Comparison of ENCODE assay signal across 10 mouse cellular contexts in genomic region chr10:120721956-120722532, GRCm38 (mm10).
DNase-seq lines count a peak whose midpoint lies in the region; ATAC-seq lines count a peak whose summit lies in the region.
"Had no signal": no experiment of that assay in that cellular context is flagged by ENCODE, and none has a peak within 500 bp of the region (broad histone marks: within the 10 kb centered on the region; RNA-seq: fewer than 3 reads in every experiment).

No protein-coding gene starts in this region.

- H3K4me3 ChIP-seq in heart, embryonic 12.5 days: peak overlapping the region; percentile 48
- peak overlapping the region; percentile 30 for H3K4me3 ChIP-seq in hindbrain, embryonic 14.5 days (replicated peaks; ENCODE audit: low read length)
- peak overlapping the region; percentile 33 for H3K4me3 ChIP-seq in midbrain, embryonic 13.5 days (replicated peaks)

- H3K4me2 ChIP-seq in heart, embryonic 12.5 days: peak overlapping the region; percentile 73
- H3K4me2 ChIP-seq in hindbrain, embryonic 14.5 days (replicated peaks): peak overlapping the region; percentile 63
- peak overlapping the region; percentile 61 for H3K4me2 ChIP-seq in midbrain, embryonic 13.5 days (replicated peaks)

- peaks cover 11% of the 10 kb centered on the region for H3K27me3 ChIP-seq in heart, embryonic 12.5 days (replicated peaks)
- peaks cover 34% of the 10 kb centered on the region for H3K27me3 ChIP-seq in hindbrain, embryonic 14.5 days (ENCODE audit: control insufficient read depth, insufficient read depth, low read length)
- peaks cover 49% of the 10 kb centered on the region for H3K27me3 ChIP-seq in midbrain, embryonic 13.5 days

- 3% methylated on average over 15 of the region's 15 CpGs for WGBS in heart, embryonic 12.5 days
- 4% methylated on average over 15 of the region's 15 CpGs for WGBS in hindbrain, embryonic 14.5 days
- 5% methylated on average over 15 of the region's 15 CpGs for WGBS in midbrain, embryonic 13.5 days

- peak overlapping the region; percentile 29; the same call in 1 of the 2 replicates for H3K9ac ChIP-seq in heart, embryonic 12.5 days
- peak overlapping the region; percentile 51 for H3K9ac ChIP-seq in hindbrain, embryonic 14.5 days
- peak overlapping the region; percentile 17; the same call in 1 of the 2 replicates for H3K9ac ChIP-seq in midbrain, embryonic 13.5 days (replicated peaks)

- H3K36me3 ChIP-seq in heart, embryonic 12.5 days: no peaks in the 10 kb centered on the region
- H3K36me3 ChIP-seq in hindbrain, embryonic 14.5 days (replicated peaks; ENCODE audit: control insufficient read depth, insufficient read depth): no peaks in the 10 kb centered on the region
- no peaks in the 10 kb centered on the region for H3K36me3 ChIP-seq in midbrain, embryonic 13.5 days

- H3K9me3 ChIP-seq in heart, embryonic 12.5 days (replicated peaks): peaks cover 4% of the 10 kb centered on the region; the same call in 1 of the 2 replicates
- no peaks in the 10 kb centered on the region for H3K9me3 ChIP-seq in hindbrain, embryonic 14.5 days (ENCODE audit: control insufficient read depth, low read length)
- no peaks in the 10 kb centered on the region for H3K9me3 ChIP-seq in midbrain, embryonic 13.5 days

- H3K4me1 ChIP-seq in heart, embryonic 12.5 days (replicated peaks): peaks cover 28% of the 10 kb centered on the region
- peaks cover 6% of the 10 kb centered on the region for H3K4me1 ChIP-seq in hindbrain, embryonic 14.5 days (replicated peaks; ENCODE audit: control insufficient read depth, insufficient read depth, low read length)
- peaks cover 18% of the 10 kb centered on the region for H3K4me1 ChIP-seq in midbrain, embryonic 13.5 days (replicated peaks)

- no peak overlapping the region for H3K27ac ChIP-seq in heart, embryonic 12.5 days (ENCODE audit: poor library complexity, severe bottlenecking)
- H3K27ac ChIP-seq in hindbrain, embryonic 14.5 days: no peak overlapping the region
- no peak overlapping the region for H3K27ac ChIP-seq in midbrain, embryonic 13.5 days

- ATAC-seq in heart, embryonic 12.5 days (ENCODE audit: insufficient number of reproducible peaks, low FRiP score): no peak
- ATAC-seq in hindbrain, embryonic 14.5 days (ENCODE audit: low FRiP score): no peak
- ATAC-seq in midbrain, embryonic 13.5 days: 0 out of 2 replicates have a peak, but pooled peaks have one; percentile 30

- intact Hi-C loops in heart, postnatal 10 days (cut with DNase I): no loop called here

- no peak for DNase-seq in heart, postnatal 10 days
- DNase-seq in embryo, embryonic 9.5 days (ENCODE audit: extremely low spot score): peak; percentile 46
- DNase-seq in hindbrain, embryonic 14.5 days (ENCODE audit: low spot score): no peak
- DNase-seq in right cerebral cortex, postnatal 25 days: no peak
- no peak for DNase-seq in cerebellum, postnatal 25 days
- DNase-seq in lung, postnatal 14 days: no peak
- DNase-seq: cerebellum, adult 11 months; gastrocnemius, postnatal 10 days had no signal
